Mouse (Mus musculus) thymus, postnatal 25 days (tissue): Measurements from ENCODE around the gene Trim41.
A peak's percentile ranks its signal among the peaks of the same experiment; 100 is the strongest.
"Not testable (repeated sequence)": the region's sequence is repeated elsewhere in the genome, so short reads cannot be mapped to it uniquely, and the experiment has no call there.

ENCODE experiments used
- DNase-seq: peaks from one replicate; pipeline ENCODE4 v3.0.0; 2022

Trim41 gene

DNA sequence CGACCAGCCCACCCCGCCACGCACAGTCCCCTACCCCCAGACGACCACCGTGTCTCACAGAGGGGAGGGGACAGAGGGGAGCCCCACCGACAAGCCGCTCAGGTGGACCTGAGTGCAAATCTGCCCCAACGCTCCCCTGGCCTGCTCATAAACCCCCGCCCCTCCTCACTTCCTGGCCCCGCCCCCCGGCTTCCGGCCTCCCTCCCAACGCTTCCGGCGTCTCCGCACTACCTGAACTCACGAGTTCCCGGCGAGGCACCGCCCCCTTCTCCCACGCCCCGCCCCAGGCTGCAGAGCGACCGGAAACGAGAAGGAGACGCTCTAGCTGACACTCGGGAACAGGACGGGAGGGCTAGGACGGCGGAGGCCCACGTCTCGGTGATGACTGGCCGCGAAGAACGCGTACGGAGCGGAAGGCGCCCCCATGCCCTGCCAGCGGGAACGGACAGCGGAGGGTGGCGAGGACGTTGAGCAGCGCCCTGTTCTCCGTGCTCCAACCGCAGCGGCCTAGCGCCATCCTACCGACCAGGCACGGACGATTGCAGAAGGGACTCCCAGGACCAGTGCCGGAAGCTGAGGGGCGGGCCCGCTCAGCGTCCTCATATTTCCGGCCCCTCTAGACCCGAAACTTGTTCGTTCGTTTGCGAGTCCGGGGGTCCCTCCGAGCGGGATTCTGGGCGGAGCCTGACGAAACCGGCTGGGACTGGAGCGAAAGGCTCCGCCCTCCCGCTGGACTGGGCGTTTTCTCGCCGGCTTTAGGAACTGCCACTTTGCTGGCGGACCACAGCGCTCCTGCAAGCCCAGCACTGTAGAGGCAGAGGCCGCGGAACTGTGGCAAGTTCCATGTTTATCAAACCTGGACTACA, at the start of gene Trim41:
TSS of gene Trim41 (minus strand) at position 554 of the 866 bp plus-strand sequence.
- peak; percentile 100 for DNase-seq

DNA sequence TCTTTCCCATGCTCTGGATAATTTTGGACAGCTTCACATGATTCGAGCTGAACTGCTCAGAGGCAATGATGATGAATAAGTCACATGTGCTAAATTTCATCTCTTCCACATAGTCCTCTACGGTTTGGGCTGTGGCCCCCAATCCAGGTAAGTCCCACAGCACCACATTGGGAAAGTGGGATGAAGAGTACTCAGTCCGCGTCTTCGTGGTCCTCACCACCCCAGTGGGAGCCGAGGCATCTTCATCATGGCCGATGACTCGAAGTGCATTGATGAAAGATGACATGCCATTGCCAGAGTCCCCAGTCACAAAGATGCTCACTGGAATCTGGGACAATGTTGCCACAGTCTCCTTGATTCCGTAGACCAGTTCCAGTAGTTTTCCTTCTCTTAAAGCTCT, 49.3 kb upstream of the Trim41 start:
- no peak for DNase-seq

DNA sequence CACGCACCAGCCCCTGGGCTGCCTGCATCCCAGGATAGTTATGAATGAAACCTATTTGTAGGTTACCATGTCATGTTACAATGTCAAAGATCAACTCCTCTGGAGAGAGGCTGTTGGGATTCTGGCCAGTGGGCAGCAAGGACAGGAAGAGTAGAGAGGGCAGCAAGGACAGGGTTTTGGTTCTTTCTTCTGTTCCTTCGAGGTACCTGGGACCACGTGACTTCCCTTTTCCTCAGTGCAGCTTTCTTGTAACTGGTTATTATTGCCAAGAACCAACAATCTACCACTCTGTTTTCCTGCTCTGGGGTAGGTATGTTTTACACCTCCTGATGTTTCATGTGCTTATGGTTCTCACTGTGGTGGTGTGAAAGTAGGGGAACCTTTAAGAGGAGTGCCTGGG, 46.7 kb upstream of the Trim41 start:
- no peak for DNase-seq

DNA sequence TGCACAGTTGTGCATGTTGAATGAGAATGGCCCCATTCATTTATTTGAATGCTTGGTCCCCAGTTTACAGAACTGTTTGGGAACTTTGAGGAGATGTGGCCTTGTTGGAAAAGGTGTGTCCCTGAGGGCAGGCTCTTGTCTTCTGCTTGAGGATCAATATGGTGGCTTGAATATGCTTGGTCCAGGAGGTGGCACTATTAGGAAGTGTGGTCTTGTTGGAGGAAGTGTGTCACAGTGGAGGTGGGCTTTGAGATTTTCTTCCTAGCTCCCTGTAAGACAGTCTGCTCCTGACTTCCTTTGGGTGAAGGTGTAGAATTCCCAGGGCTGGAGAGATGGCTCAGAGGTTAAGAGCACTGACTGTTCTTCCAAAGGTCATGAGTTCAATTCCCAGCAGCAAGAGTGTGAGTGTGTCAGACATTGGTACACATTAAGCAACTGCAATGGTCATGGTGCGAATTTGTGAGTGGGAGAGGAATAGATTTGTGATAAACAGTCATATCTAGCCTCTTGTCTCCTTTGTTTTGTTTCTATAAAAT, 45.7 kb upstream of the Trim41 start:
- DNase-seq, result no peak

DNA sequence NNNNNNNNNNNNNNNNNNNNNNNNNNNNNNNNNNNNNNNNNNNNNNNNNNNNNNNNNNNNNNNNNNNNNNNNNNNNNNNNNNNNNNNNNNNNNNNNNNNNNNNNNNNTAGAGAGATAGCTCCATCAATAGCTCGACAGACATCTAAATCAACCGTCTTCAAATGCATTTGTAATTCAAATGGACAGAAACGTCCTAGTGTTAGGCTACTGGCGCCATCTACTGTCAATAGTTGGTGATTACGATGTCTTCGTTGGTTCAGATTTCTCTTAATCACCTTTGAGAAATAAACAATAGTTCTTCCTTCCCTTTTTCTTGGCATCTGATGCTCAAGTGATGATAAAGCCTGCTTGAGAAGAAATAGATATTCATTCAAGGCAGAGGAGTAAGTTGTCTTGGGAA, 41.9 kb upstream of the Trim41 start:
- peak; percentile 51 for DNase-seq

DNA sequence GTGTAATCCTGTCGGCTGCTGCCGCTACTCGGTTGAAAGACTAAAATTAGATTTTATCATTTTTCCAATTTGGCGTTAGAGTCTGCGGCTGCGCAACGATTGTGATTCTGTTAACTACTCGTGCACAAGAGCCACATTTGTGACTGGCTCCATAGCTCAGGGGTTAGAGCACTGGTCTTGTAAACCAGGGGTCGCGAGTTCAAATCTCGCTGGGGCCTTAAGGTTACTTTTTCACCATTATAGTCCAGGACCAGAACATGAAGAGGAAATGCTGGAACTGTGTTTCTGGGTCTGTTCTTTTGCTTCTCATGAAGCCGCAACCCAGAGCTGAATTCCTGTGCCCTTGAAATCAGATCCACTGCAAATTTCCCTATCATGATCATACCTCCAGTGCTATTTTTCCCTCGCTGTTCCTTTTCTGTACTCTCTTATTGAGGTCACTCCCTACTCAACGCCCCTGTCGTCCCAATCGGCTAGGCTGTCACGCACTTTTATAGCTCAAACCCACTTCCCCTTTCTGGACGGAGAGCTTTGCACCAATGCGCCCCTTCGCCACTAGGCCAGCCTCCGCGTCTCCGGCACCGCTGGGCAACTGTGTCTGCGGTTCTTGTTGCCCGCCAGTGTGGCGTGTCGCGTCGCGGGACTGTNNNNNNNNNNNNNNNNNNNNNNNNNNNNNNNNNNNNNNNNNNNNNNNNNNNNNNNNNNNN, 36.5 kb upstream of the Trim41 start:
- DNase-seq, result peak; percentile 90

DNA sequence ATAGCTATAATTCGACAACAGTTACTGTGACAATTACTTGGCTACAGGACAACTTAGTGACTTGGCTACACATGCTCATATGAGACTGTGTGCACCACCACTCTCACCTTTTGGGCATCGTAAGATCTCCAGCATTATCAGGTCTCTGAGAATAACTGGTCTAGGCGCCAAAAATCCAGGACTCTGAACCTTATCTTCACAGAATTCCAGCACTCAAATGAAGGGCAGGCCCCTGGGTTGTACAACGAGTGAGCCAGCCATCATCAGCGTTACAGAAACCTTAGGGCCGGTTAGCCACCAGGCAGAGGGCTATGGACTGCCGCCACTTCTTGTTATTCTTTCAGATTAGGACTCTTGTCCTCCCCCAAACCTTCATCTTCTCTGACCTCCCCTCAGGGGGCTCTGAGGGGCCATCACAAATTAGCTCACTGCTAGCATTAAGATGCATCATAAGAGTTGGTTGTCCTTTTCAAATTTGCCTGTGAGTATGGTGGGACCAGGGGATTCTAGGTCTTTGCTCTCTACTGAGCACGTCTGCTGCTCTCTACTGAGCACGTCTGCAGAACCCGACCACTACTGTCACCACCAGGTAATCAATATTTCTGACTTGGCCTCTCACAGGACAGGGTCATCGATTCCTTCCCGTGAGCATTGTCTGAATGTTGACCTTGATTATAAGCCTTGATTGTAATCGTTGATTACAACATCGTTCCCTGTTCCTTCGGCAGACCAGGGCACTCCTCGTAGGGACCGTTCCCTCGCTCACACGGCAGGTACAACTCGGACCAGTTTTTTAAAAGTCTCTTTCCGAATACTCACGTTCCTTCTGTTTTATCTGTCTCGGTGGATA, 35.7 kb upstream of the Trim41 start:
- no peak for DNase-seq

DNA sequence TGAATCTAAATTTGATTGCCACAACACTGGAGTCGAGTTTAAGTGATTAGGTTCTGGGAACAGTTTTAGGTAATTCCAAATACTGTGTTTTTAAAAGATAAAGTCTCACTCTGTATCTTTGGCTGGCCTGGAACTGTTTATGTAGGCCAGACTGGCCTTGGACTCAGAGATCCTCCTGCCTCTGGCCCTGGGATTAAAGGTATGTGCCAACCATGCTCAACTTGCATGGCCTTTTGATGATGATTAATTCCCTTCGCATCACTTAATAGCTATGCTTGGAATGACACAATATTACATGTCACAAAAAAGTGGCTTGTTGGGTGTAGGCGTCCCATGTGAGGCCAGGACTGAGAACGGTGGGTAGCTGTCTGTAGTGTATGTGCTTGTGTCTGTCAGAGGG, 35.0 kb upstream of the Trim41 start:
- no peak for DNase-seq

DNA sequence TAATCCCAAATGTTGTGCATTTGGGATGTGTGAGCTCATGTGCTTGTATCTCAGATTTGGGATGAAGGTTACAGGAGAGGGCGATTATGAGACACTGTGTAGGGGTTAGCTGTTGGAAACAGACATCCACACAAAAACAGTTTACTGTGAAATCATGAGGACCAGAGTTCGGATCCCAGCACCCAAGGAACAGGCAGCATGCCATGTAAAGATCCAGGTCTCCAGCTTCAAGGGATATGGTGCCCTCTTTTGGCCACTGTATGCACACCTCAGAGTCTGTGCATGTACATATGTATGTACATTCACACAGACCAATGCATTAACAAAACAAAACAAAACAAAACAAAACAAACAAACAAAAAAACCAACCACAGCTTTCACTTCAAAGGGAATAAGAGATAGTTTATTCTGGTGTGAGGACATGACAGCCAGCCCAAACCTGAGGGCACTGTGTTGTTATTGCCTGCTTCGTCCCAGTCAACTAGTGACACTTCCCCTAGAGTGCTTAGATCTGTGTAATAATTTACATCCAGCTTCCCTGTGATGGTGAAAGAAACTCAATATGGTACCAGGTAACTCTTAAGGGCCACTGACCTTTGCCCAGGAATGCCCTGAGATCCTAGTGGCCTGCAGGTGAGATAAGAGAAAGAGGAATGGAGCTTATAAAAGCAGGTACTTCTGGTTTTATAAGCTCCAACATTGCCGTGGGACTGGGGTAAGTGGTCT, 34.3 kb upstream of the Trim41 start:
- DNase-seq, result no peak

DNA sequence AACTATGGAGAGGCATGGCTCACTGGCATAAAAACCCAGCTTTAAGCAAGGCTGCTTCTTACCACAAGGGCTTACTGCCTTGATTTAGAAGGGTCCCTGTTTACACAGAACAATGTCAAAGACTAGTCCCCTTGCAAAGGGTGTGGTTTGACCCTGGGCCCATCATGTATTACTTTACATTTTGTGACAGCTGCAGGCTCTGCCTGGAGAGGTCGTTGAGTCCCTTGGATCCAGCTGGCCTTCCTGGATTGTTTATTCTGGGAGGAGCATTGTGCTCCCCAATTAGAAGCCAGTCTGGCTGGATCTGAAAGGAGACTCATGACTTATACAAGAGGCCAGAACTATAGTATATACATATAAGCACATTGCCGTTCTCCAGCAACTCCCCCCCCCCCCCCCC, 33.1 kb upstream of the Trim41 start:
- DNase-seq, result no peak

DNA sequence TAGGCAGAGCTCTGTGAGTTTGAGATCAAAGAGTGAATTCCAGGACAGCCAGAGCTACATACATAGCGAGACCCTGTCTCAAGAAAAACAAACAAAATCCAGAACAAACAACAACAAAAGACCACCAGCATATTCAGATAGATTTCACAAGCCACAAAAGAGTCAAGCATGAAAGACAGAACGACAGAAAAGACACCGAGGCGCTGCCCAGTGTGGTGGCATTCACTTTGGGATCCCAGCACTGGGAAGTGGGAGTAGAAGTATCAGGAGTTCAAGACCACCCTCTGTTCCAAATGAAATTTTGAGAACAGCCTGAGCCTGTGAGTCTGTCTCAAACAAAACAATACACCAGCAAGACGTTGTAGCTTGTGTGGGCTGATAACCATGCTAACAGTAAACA, 29.7 kb upstream of the Trim41 start:
- no peak for DNase-seq

DNA sequence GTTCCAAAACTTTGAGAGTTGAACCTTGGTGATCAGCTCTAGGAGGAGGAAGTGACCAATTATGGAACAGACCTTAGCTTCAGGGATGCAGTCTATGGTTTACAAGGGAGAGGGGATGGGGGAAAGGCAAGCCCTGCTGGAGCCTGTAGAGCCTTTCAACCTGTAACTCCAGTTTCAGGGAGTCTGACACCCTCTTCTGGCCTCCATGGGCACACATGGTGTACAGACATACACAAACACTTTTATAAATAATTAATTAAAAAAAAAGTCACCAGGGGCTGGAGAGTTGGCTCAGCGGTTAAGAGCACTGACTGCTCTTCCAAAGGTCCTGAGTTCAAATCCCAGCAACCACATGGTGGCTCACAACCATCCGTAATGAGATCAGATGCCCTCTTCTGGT, 29.2 kb upstream of the Trim41 start:
- DNase-seq, result not testable (repeated sequence)

DNA sequence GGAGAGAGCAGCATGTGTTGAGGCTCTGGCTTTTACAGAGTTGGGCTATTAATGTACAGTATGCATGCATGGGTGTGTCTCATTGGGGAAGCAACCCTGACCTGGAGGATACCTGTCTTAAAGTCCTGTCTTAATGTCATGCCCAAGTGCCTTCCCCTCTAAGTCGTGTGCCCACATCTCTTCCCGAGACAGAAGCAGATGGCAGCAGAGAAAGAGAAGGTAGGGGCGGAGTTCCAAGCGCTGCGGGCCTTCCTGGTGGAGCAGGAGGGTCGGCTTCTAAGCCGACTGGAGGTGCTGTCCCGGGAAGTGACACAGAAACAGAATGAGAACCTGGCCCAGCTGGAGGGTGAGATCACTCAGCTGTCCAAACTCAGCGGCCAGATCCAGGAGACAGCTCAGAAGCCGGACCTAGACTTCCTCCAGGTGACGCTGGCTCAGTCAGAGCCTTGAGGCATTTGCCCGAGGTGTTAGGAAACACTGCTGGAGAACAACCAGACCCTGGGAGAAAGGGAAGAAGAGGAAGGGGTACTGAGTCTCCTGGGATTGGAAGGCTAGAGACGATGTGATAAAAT, 28.2 kb upstream of the Trim41 start:
- no peak for DNase-seq

DNA sequence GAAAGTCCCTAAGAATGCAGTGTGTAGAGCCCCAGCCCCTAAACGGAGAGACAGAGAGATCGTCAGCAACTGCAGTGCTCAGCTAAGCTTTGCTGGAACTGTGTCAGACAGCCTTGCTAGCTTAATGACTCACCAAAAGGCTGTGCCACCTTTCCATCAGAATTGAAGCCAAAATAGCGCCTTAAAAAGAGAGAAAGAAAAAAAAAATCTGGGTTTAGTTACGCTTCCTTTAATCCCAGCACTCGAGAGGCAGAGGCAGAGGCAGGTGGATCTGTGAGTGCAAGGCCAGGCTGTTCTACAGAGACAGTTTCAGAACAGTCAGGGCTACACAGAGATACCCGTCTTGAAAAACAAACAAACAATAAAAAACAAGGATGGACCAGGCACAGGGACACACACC, 27.2 kb upstream of the Trim41 start:
- no peak for DNase-seq

DNA sequence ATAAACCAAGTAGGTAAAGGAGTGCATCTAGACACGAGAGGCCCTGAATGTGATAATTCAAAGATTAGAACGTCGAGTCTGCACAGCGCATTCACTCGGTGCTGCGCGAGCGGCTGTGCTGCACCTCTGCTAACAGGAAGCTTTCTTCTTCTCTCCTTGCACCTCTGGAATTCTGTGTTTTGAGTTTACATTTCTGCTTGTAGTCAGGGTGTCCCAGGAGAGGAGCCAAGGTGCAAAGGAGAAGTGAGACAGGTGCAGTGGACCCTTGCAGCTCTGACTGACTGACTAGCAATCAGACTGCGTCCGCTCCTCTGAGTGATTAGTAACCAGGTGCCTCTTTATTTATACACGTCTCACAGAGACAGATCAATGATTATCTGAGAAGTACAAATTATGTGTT, 26.0 kb upstream of the Trim41 start:
- no peak for DNase-seq

DNA sequence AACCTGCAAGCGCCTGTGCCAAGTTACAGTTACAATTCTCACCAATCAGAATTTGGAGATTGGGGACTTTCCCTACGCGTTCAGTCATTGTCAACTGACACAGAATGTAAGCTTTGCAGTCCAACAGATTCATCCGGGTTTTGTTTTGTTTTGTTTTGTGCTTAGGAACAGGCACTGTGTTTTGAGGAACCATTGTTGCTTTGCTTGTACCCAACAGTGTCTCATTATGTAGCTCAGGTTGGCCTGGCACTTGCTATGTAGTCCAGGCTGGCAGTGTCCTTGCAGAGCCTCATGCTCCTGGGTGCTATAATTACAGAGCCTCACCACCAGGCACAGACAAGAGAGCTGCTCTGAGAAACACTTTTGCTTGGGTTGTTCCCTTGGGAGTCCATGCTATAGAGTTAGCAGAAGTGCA, 25.2 kb upstream of the Trim41 start:
- DNase-seq, result no peak

DNA sequence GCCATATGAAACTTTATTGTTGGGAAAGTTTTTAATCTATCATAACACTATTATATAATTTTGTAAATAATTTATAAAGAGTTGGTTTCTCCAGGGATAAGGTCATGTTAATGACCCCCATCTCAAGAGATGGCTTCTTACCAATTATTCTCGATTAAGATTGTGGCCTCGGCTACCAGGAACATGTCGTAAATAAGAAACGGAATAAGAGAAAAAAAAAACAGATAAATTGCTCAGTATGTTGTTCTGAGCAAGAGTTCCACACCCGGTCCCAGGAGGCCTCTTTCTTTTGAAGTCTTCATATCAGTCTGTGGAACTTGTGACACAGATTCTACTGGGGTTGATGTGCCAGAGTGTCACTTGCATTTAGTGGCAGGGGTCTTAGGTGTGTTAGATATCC, 24.1 kb upstream of the Trim41 start:
- DNase-seq, result no peak

DNA sequence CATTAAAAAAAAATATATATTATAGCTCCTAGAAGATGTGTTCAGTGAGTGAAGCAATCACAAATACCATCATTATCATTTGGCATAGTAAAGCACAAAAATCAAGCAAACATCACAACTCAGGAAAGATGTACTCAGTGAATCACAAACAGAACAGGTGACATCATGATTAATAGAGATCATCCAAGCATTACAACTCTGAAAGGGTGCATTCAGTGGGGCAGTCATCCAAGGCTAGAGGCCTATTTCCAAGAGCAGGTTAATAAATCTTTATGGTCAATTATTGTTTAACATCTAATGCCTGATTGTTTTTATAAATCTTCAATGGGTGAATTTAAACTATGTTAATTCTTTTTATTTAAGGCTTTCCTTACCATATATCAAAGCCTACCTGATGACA, 23.7 kb upstream of the Trim41 start:
- DNase-seq, result no peak

DNA sequence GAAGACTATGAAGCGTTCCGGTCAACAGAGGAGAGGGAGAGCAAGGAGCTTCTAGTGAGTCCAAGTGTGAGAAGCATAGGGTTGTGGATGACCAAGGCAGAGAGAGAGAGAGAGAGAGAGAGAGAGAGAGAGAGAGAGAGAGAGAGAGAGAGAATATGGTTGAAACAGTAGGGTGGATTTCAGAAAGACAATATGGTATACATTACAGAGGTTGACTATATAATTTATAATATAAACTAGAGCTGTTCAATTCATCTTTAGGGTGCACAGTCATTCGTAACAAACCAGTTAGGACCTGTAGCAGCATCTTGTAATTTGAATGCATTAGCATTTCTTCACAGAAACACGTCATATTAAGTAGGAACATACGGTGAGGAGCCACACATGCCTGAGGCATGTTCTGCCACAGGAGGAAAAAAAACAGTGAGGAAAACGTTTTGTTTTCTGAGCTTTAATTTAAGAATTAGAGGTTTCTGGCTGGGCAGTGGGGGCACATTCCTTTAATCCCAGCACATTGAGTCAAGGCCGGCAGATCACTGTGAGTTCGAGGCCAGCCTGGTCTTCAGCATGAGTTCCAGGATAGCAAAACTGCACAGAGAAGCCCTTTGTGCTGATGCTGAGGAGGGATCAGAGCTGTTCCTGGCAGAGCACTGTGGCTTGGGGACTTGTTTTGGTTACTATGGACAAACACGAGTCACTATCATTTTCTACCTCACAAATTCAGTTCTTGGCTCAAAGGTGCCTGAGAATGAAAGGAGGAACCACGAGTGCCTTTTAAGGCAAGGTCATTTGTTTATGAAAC, 21.9 kb upstream of the Trim41 start:
- DNase-seq, result no peak

DNA sequence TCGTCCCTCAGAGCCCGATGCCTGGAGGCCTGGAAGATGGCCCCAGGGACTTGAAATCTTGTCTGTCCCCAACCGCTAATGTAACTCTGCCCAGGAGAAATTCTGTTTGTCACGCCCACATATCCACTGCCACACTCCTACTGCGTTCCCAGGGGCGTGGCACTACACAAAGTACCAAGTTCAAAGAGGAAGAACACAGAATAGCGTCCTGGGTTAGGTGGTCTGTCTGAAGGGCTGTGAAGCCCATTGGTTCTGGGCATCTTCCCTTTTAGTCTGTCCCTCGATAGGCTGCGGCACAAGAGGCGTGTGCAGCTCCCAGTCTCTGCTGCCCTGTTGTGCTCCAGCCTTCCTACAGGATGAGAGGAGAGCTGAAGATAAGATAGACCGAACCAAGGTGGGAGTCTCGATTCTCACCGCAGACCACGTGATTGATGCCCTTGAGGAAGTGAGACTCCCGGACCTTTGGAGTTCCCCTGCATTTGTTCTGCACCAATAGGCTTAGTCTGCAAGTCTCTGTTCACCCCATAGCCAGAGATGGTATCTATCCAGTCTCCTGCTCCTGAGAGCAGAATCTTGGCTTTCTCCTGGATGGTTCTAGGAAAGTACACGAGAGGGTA, 21.1 kb upstream of the Trim41 start:
- no peak for DNase-seq
